Mouse (Mus musculus): ENCODE data around the gene Erich3.

DNA sequence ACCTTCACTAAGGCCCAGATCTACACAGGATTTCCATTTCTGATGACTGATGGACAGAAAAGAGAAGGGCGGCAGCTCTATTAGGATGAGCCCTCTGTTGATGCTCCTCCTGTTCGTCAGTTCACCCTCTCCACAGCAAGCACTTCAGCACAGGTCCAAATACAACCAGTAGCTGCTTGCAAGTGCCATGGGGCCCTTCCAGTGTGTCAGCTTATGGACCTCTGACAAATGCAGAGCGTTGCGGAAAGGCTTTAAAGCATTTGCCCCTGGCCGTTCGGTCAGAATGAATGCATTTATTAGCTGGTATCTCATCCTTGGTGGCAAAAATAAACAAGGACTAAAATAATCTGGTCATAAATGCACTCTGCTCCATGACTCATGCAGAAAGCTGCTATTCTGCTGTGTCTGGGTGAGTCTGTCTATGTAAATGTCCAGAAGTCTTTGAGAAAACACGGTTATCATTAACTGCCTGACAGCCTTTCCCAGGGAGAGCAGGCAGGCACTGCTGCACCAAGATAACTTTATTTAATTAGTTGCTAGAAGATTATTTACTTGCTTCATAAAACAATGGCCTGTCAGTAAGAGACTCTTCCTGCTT is 146.7 kb downstream of the Erich3 start:
- no peak for TF ChIP-seq CTCF (IDR thresholded peaks at IDR 0.05; ENCODE audit: control insufficient read depth, insufficient read depth, insufficient replicate concordance, low read depth, low read length)
- TF ChIP-seq POLR2A (IDR thresholded peaks at IDR 0.05; ENCODE audit: control insufficient read depth, low read depth, low read length), result no peak
